Mouse (Mus musculus) CD8-positive naive resting alpha-beta T cell, adult 57 days (primary cell): Measurements from ENCODE around the gene Hsd3b5. TPM values are rescaled to one million over a fixed set of nuclear protein-coding genes. Genes with fewer than 3 reads are reported as not detected.

Source experiments
- total RNA-seq: library from RNA; stranded (reverse); gene quantifications from one replicate; pipeline ENCODE4 v1.2.4, GENCODE M21; 2023

Hsd3b5 gene
- not detected for total RNA-seq

DNA sequence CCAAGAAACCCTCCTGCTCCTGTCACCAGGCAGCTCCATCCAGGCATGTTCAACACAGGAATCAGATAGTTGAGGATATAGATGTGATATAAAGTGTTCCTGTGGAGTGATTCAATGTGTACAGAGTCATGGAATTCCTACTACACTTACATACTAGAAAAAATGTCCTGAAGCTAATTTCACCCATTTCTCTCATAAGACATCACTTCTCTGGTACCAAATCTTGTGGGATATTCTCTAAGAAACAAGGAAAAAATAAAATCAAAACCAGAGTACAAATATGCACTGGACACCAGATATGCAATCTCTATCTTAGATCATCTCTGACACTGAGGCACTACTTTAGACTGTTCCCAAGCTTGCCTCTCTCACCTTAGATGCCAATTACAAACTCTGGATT is at the start of gene Hsd3b5:
Gene Hsd3b5, minus strand, starts transcription at position 101 of the 400 bp plus-strand sequence.

DNA sequence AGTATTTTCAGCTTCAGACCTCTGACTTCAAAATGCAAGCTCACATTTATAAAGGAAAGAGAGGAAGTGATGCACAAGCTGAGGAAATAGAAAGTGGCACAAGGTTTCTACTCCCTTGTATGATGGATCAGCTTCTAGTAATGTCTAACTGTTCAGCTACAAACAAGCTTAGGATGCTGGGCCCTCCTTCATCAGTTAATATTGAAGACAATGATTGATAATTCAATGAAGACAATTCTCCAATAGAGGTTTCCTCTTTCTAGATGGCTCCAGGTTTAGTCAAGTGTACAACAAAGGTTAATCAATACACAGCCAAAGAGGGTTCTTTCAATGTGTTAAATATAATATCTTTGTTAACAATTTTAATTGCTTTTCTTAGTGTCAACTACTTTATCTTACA is 41.3 kb downstream of the Hsd3b5 start, which contains the start of gene Gm10681:
Gene Gm10681, minus strand, starts transcription at position 101 of the 400 bp plus-strand sequence.

Other genes with a start within 250 kb of the Hsd3b5 start
- not detected for gene Zfp697, start 247.8 kb downstream of the Hsd3b5 start, total RNA-seq
- gene Gm4450, start 173.1 kb downstream of the Hsd3b5 start, total RNA-seq, result not detected
- not detected for gene Hsd3b4, start 119.7 kb downstream of the Hsd3b5 start, total RNA-seq
- gene Gm10681, start 41.4 kb downstream of the Hsd3b5 start, total RNA-seq, result not detected
- gene Hsd3b2, start 94.3 kb upstream of the Hsd3b5 start, total RNA-seq, result not detected
- not detected for gene Hsd3b3, start 132.9 kb upstream of the Hsd3b5 start, total RNA-seq
- gene Hsd3b6, start 184.2 kb upstream of the Hsd3b5 start, total RNA-seq, result not detected
- gene Hsd3b1, start 229.5 kb upstream of the Hsd3b5 start, total RNA-seq, result not detected